Mouse (Mus musculus): ENCODE results near the gene Exosc3. TPM values are rescaled to one million over a fixed set of nuclear protein-coding genes. Genes with fewer than 3 reads are reported as not detected.

The Exosc3 gene
- polyA plus RNA-seq, 1 experiment from 2014 or later, result 44.6 TPM

DNA sequence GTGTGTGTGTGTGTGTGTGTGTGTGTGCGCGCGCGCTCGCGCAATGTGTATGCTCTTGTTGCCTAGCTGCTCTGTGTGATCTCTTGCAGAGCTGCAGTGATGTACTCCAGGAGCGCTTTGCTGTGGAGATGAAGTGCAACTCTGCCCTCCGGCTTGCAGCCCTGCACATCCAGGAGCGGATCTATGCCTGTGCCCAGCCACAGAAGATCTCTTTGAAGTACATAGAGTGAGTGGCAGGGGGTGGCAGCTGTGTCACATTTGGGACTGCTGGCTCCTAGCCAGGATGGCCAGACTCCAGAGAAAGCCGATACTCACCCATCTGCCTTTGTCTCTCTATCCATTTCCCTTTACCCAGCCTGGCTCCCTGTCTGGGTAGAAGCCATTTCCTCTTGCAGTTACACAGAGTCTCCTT is 71.5 kb downstream of the Exosc3 start:
- 0 out of 2 replicates have a peak overlapping the region, but pooled peaks have one; percentile 39 for H3K9ac ChIP-seq
- H3K4me2 ChIP-seq, result 0 out of 2 replicates have a peak overlapping the region, but pooled peaks have one; percentile 17
- no peak overlapping the region for H3K4me3 ChIP-seq
- peaks cover 13% of the 10 kb centered on the region for H3K4me1 ChIP-seq (replicated peaks)
- peak; percentile 89 for ATAC-seq (ENCODE audit: low FRiP score)
- H3K9me3 ChIP-seq, result no peaks in the 10 kb centered on the region
- H3K27ac ChIP-seq, result 0 out of 2 replicates have a peak overlapping the region, but pooled peaks have one; percentile 13
- no peaks in the 10 kb centered on the region for H3K36me3 ChIP-seq
- no peaks in the 10 kb centered on the region for H3K27me3 ChIP-seq
- WGBS, result 68% methylated on average over 10 of the region's 10 CpGs

DNA sequence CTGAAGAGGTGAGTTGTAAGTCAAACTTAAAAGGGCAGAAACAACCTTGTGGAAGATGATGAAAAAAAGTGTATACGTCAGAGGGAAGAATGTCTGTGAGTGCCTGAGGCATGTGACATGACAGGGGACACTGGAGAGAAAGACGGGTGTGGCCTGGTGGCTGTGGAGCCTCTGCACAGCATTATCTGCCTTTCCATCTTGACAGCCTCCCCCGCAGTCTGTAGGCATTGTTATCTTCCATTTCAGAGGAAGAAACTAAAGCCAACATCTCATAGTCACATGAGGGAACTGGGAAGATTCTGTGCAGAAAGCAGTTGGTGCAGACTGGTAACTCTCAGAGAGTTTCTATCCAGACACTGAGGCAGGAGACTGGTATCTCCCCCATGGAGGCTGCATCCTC is 74.6 kb downstream of the Exosc3 start:
- 86% methylated on average over 3 of the region's 3 CpGs for WGBS
- no peak overlapping the region for H3K4me2 ChIP-seq
- H3K4me3 ChIP-seq, result no peak overlapping the region
- H3K4me1 ChIP-seq (replicated peaks), result peaks cover 13% of the 10 kb centered on the region
- H3K9me3 ChIP-seq, result no peaks in the 10 kb centered on the region
- no peak overlapping the region for H3K9ac ChIP-seq
- no peak for ATAC-seq (ENCODE audit: low FRiP score)
- H3K27me3 ChIP-seq, result no peaks in the 10 kb centered on the region
- no peaks in the 10 kb centered on the region for H3K36me3 ChIP-seq
- no peak overlapping the region for H3K27ac ChIP-seq

Other genes starting within 250 kb of the Exosc3 start
- gene Tomm5, start 234.6 kb downstream of the Exosc3 start, polyA plus RNA-seq (2015; fragmentation: Nextera tagmentation; extraction: Ambion mirVana), result 159 and 163 TPM in 2 replicates
- gene Frmpd1, start 157.9 kb downstream of the Exosc3 start, polyA plus RNA-seq (2015; fragmentation: Nextera tagmentation; extraction: Ambion mirVana), result 1.2 and 1.3 TPM in 2 replicates
- gene Trmt10b, start 45.6 kb downstream of the Exosc3 start, polyA plus RNA-seq (2015; fragmentation: Nextera tagmentation; extraction: Ambion mirVana), result 22.4 and 24.0 TPM in 2 replicates
- 8.1 and 8.2 TPM in 2 replicates for gene Dcaf10, start 631 bp downstream of the Exosc3 start, polyA plus RNA-seq (2015; fragmentation: Nextera tagmentation; extraction: Ambion mirVana)
- gene Slc25a51, start 66.0 kb upstream of the Exosc3 start, polyA plus RNA-seq (2015; fragmentation: Nextera tagmentation; extraction: Ambion mirVana), result 71.2 and 74.8 TPM in 2 replicates
- 3.8 and 5.7 TPM in 2 replicates for gene Shb, start 189.7 kb upstream of the Exosc3 start, polyA plus RNA-seq (2015; fragmentation: Nextera tagmentation; extraction: Ambion mirVana)

All from hindbrain, embryonic 13.5 days (tissue).